In genomic region chr17:8232089-8232488, GRCm38 (mm10) we compare ENCODE assay signal across 7 mouse cellular contexts. TPM values are rescaled to one million over a fixed set of nuclear protein-coding genes. Genes with fewer than 3 reads are reported as not detected.
DNase-seq lines count a peak whose midpoint lies in the region.

No protein-coding gene starts in this region.

- DNase-seq in layer of hippocampus, adult 9-11 months = peak; percentile 95
- DNase-seq in layer of hippocampus, adult 18-20 months (ENCODE audit: low spot score in 2 of 2) = no peak
- DNase-seq in frontal cortex, postnatal 14 days (ENCODE audit: low spot score in 2 of 2) = peak; percentile 27 to 60
- peak; percentile 24 to 36 for DNase-seq in layer of hippocampus, postnatal 36 days
- peak; percentile 28 for DNase-seq in right cerebral cortex, postnatal 4 days
- DNase-seq in embryo, embryonic 10 days (ENCODE audit: low spot score) = no peak
- no peak for DNase-seq in testis, postnatal 10 days (ENCODE audit: low spot score)

RNA-seq across cellular contexts. Expression of gene Ccr6, which starts 3.8 kb away (rescaled TPM):
- total RNA-seq in layer of hippocampus, adult 18-20 months (2021) = under 1 TPM in 1 of 2 experiments, not detected in 1; 0.47 TPM
- not detected for total RNA-seq in layer of hippocampus, postnatal 36 days (2021)

RNA-seq across cellular contexts. Expression of gene Mpc1, which starts 50.6 kb away (rescaled TPM):
- total RNA-seq in layer of hippocampus, adult 18-20 months (2021) = 100 to 1,000 TPM; 134 to 141 TPM
- 100 to 1,000 TPM; 142 to 146 TPM for total RNA-seq in layer of hippocampus, postnatal 36 days (2021)

Comparison
In these comparisons a context has a peak if more than half of its experiments do, and no peak if none do; other contexts are left out.
1. DNase-seq: peak in layer of hippocampus, adult 9-11 months (single experiment), frontal cortex, postnatal 14 days (2 of 2), layer of hippocampus, postnatal 36 days (2 of 2) and right cerebral cortex, postnatal 4 days (single experiment); none in layer of hippocampus, adult 18-20 months (0 of 2), embryo, embryonic 10 days (single experiment) and testis, postnatal 10 days (single experiment).